Mouse (Mus musculus): ENCODE results near the gene Rln3. TPM values are rescaled to one million over a fixed set of nuclear protein-coding genes. Genes with fewer than 3 reads are reported as not detected.
A peak's percentile ranks its signal among the peaks of the same experiment; 100 is the strongest.

Gene Rln3
- polyA plus RNA-seq, 1 experiment = 7.4 TPM

DNA sequence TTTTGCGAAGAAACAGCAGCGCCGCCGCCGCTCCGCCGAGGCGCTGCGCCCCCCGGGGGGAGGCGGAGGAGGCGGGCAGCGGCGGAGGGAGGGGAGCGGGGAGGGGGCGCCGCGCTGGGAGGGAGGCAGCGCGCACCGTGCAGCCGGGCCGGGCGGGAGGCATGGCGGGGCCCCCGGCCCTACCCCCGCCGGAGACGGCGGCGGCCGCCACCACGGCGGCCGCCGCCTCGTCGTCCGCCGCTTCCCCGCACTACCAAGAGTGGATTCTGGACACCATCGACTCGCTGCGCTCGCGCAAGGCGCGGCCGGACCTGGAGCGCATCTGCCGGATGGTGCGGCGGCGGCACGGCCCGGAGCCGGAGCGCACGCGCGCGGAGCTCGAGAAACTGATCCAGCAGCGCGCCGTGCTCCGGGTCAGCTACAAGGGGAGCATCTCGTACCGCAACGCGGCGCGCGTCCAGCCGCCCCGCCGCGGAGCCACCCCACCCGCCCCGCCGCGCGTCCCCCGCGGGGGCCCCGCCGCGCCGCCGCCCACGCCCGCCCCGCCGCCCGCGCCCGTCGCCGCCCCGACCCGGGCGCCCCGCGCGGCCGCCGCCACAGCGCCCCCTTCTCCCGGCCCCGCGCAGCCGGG is 47.2 kb downstream of the Rln3 start, which contains the start of gene Samd1:
TSS of gene Samd1 (plus strand) at position 162 of the 631 bp plus-strand sequence.
- no peaks in the 10 kb centered on the region for H3K27me3 ChIP-seq (ENCODE audit: control insufficient read depth, insufficient read depth, low read length)
- H3K4me1 ChIP-seq (ENCODE audit: control insufficient read depth, insufficient read depth, low read length) = peaks cover 6% of the 10 kb centered on the region; the same call in 1 of the 2 replicates
- peak; percentile 64 to 71 for DNase-seq
- peak within 1 kb of the TSS; percentile 68; the same call in 1 of the 2 replicates for H3K27ac ChIP-seq (ENCODE audit: insufficient read depth, low read length)
- H3K4me3 ChIP-seq (replicated peaks; ENCODE audit: insufficient read depth, low read depth, low read length) = peak within 1 kb of the TSS; percentile 84
- 8% methylated on average over 80 of the region's 112 CpGs for WGBS
- TF ChIP-seq POLR2A (IDR thresholded peaks at IDR 0.05; ENCODE audit: borderline replicate concordance, insufficient read depth, low read length) (no peak), CTCF (IDR thresholded peaks at IDR 0.05; ENCODE audit: borderline replicate concordance, insufficient read depth, low read depth, low read length) (no peak)

DNA sequence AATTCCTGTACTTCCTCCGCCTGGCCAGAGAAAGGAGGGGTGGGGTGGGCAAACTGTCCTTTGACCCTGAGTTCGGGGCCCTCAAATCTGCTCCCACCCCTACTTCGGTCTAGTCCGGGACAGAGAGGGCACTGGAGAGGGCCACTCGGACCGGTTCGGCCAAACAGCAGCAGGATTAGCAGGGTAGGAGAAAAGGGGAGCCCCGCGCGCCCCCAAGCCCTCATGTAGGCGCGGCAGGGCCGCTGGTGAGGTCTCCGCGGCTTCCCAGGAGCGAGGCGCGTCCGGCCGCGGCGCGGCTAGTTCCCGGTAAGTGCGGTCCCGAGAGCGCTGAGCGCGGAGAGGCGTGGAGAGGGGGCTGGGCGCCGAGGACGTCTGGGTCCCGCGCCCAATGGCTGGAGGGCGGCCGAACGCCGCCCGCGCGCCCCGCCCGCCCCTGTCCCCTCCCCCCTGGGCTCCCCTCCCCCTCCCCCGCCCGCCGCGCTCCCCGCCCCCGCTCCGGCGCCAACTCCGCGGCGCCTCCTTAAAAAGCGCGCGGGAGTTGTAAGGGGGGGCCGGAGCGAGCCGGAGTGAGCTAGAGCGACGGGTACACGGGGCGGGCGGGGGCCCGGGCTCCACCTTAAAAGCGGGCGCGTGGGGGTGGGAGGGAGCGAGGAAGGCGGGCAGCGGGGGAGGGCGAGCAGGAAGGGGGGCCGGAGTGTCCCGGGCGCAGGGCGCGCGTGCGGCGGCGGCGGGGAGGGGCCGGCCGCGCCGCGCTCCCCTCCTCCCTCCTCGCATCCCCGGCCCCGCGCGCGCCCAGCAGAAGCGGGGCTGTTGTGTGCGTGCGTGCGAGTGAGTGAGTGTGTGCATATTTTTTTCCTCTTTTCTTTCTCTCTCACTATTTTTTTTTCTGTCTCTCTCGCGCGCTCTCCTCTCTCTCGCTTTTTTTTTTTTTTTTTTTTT is 48.0 kb downstream of the Rln3 start:
- H3K4me3 ChIP-seq (replicated peaks; ENCODE audit: insufficient read depth, low read depth, low read length) = peak overlapping the region; percentile 84
- H3K4me1 ChIP-seq (ENCODE audit: control insufficient read depth, insufficient read depth, low read length) = peaks cover 6% of the 10 kb centered on the region; the same call in 1 of the 2 replicates
- no peak for TF ChIP-seq CTCF (IDR thresholded peaks at IDR 0.05; ENCODE audit: borderline replicate concordance, insufficient read depth, low read depth, low read length)
- peak; percentile 45; the same call in 1 of the 2 replicates for TF ChIP-seq POLR2A (IDR thresholded peaks at IDR 0.05; ENCODE audit: borderline replicate concordance, insufficient read depth, low read length)
- peak overlapping the region; percentile 26; the same call in 1 of the 2 replicates for H3K27ac ChIP-seq (ENCODE audit: insufficient read depth, low read length)
- no peaks in the 10 kb centered on the region for H3K27me3 ChIP-seq (ENCODE audit: control insufficient read depth, insufficient read depth, low read length)
- WGBS = 2% methylated on average over 86 of the region's 103 CpGs
- peak; percentile 80 to 85 for DNase-seq

- H3K27me3 ChIP-seq (ENCODE audit: control insufficient read depth, insufficient read depth, low read length) = no peaks in the 10 kb centered on the region
- TF ChIP-seq CTCF (IDR thresholded peaks at IDR 0.05; ENCODE audit: borderline replicate concordance, insufficient read depth, low read depth, low read length) (no peak), POLR2A (IDR thresholded peaks at IDR 0.05; ENCODE audit: borderline replicate concordance, insufficient read depth, low read length) (no peak)
- H3K4me3 ChIP-seq (replicated peaks; ENCODE audit: insufficient read depth, low read depth, low read length) = no peak overlapping the region
- H3K27ac ChIP-seq (ENCODE audit: insufficient read depth, low read length) = no peak overlapping the region
- WGBS = 27% methylated on average over 12 of the region's 12 CpGs
- peaks cover 6% of the 10 kb centered on the region; the same call in 1 of the 2 replicates for H3K4me1 ChIP-seq (ENCODE audit: control insufficient read depth, insufficient read depth, low read length)
- peak; percentile 34 to 45 for DNase-seq
Observed at GRCm38 (mm10) chr8:83995973-83996372, 48.8 kb downstream of the Rln3 start.

GRCm38 (mm10) chr8:83994030-83994429 is 50.8 kb downstream of the Rln3 start:
- TF ChIP-seq POLR2A (IDR thresholded peaks at IDR 0.05; ENCODE audit: borderline replicate concordance, insufficient read depth, low read length) (no peak), CTCF (IDR thresholded peaks at IDR 0.05; ENCODE audit: borderline replicate concordance, insufficient read depth, low read depth, low read length) (no peak)
- H3K27ac ChIP-seq (ENCODE audit: insufficient read depth, low read length) = no peak overlapping the region
- no peak for DNase-seq
- 87% methylated on average over 3 of the region's 3 CpGs for WGBS
- no peaks in the 10 kb centered on the region for H3K27me3 ChIP-seq (ENCODE audit: control insufficient read depth, insufficient read depth, low read length)
- H3K4me3 ChIP-seq (replicated peaks; ENCODE audit: insufficient read depth, low read depth, low read length) = no peak overlapping the region
- peaks cover 3% of the 10 kb centered on the region; the same call in 1 of the 2 replicates for H3K4me1 ChIP-seq (ENCODE audit: control insufficient read depth, insufficient read depth, low read length)

Other genes with a start within 250 kb of the Rln3 start
- 164 and 184 TPM in 2 replicates for gene Adgrl1, start 144.9 kb downstream of the Rln3 start, polyA plus RNA-seq (2012; rRNA removed)
- 0.56 and 0.74 TPM in 2 replicates for gene Gm10644, start 89.8 kb downstream of the Rln3 start, polyA plus RNA-seq (2012; rRNA removed)
- 2.0 and 2.5 TPM in 2 replicates for gene Asf1b, start 89.5 kb downstream of the Rln3 start, polyA plus RNA-seq (2012; rRNA removed)
- 235 and 256 TPM in 2 replicates for gene Prkaca, start 72.0 kb downstream of the Rln3 start, polyA plus RNA-seq (2012; rRNA removed)
- 50.5 and 55.1 TPM in 2 replicates for gene Samd1, start 47.3 kb downstream of the Rln3 start, polyA plus RNA-seq (2012; rRNA removed)
- 0.11 and 0.14 TPM in 2 replicates for gene 1700067K01Rik, start 43.5 kb downstream of the Rln3 start, polyA plus RNA-seq (2012; rRNA removed)
- 4.6 and 7.8 TPM in 2 replicates for gene 2210011C24Rik, start 32.8 kb downstream of the Rln3 start, polyA plus RNA-seq (2012; rRNA removed)
- 2.8 and 4.1 TPM in 2 replicates for gene Palm3, start 23.5 kb downstream of the Rln3 start, polyA plus RNA-seq (2012; rRNA removed)
- gene Il27ra, start 2.4 kb downstream of the Rln3 start, polyA plus RNA-seq (2012; rRNA removed) = 0.17 and 0.21 TPM in 2 replicates
- 2.0 and 2.1 TPM in 2 replicates for gene Gm10643, start 20.1 kb upstream of the Rln3 start, polyA plus RNA-seq (2012; rRNA removed)
- gene Rfx1, start 21.8 kb upstream of the Rln3 start, polyA plus RNA-seq (2012; rRNA removed) = 27.2 and 27.8 TPM in 2 replicates
- gene Dcaf15, start 59.8 kb upstream of the Rln3 start, polyA plus RNA-seq (2012; rRNA removed) = 39.0 and 44.7 TPM in 2 replicates
- 0.14 and 0.20 TPM in 2 replicates for gene Podnl1, start 81.0 kb upstream of the Rln3 start, polyA plus RNA-seq (2012; rRNA removed)
- gene Cc2d1a, start 102.9 kb upstream of the Rln3 start, polyA plus RNA-seq (2012; rRNA removed) = 40.4 and 45.1 TPM in 2 replicates
- 2.7 and 3.2 TPM in 2 replicates for gene 4930432K21Rik, start 103.0 kb upstream of the Rln3 start, polyA plus RNA-seq (2012; rRNA removed)
- 2.3 and 2.8 TPM in 2 replicates for gene Nanos3, start 140.2 kb upstream of the Rln3 start, polyA plus RNA-seq (2012; rRNA removed)
- 14.0 TPM in 2 replicates for gene Zswim4, start 192.1 kb upstream of the Rln3 start, polyA plus RNA-seq (2012; rRNA removed)
- gene D8Ertd738e, start 204.7 kb upstream of the Rln3 start, polyA plus RNA-seq (2012; rRNA removed) = 210 and 226 TPM in 2 replicates
- gene Mri1, start 212.3 kb upstream of the Rln3 start, polyA plus RNA-seq (2012; rRNA removed) = 32.9 and 35.5 TPM in 2 replicates
- 39.1 and 43.1 TPM in 2 replicates for gene Ccdc130, start 225.4 kb upstream of the Rln3 start, polyA plus RNA-seq (2012; rRNA removed)

Data from cerebellum, adult 2 months (tissue).